Mouse (Mus musculus): ENCODE data around the gene Nacc2.

The Nacc2 gene

DNA sequence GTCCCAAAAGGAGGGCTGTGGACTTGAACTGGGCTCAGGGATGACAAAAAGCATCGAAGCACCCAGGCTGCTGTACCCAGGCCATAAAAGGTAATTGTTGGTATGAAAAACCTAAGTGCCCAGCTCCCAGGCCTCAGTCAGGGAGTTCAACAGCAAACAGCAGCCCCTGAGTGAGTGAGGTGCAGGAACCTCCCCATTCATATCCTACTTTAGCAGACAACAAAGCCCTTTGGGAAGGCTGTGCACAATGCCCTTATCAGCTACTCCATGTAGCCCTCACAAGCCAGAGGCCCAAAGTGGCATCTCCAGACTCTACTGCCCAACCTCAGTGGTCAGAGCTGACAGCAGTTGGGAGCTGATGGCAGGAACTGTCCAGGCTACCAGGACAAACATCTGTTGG, 23.2 kb downstream of the Nacc2 start:
- no peak for DNase-seq (ENCODE audit: low spot score in 2 of 2)

DNA sequence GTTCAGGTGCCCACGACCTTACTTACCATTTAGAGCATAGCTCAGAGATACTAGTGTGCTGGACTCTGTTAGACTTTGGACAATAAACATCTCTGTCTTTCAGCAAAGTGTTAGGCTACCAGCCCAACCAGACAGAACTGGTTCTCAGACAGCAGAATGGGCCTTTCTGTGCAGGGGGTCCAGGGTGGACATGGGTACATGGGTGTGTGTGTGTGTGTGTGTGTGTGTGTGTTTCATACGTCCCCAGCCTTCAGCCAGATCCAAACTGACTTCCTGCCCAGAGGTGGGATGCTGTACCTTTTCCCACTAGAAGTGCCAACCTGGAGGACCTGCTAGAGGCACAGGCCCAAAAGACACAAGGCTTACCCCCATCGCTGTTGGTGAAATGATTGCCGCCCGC, 23.8 kb downstream of the Nacc2 start:
- DNase-seq (ENCODE audit: low spot score in 2 of 2), result no peak

DNA sequence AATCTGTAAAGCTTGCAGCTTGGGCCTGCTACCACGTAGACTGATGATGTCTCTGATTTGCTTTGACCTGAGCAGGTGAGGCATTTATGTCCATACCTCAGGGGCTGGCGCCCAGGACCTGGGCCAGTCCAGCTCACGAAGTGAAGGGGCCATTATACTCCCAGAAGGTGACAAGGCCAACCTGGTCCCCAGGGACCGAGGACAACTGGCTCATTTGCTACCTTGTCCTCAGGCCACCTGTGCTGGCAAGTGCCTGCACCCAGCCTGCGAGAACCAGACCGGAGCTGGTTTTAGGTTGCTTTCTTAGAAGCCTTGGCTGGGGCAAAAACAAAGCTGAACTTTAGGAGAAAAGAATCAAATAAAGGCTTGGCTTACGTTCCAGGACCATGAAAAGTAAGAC, 29.1 kb downstream of the Nacc2 start:
- DNase-seq (ENCODE audit: low spot score in 2 of 2), result no peak

DNA sequence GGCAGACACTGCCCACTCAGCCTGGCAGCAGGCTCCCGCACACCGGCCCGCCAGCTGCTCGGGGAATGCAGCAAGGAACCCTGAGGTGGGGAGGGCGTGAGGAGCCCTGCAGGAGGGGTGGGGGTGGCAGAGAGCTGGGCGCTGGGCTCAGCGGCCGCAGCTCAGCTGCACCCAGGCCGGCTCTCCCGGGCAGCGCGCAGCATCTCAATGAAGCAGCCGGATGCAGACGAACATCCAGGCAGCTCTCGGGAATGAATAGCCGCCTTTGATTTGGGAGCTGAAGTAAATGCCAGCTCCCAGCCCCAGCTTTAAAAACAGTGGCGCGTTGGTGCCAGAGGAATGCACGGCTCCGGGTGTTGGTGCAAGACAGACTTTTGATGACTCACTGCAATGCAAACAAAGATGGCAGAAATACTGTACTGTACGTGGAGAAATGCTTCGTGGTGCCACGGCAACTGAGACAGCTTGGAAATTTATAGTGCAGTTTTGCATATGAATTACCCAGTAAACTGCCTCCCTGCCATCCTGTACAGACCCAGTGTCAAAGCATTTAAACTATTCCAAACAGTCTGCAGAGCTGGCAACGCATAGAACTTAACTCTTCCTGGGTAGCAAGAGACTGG, 31.1 kb downstream of the Nacc2 start:
- DNase-seq (ENCODE audit: low spot score in 2 of 2), result peak; percentile 83 to 87

DNA sequence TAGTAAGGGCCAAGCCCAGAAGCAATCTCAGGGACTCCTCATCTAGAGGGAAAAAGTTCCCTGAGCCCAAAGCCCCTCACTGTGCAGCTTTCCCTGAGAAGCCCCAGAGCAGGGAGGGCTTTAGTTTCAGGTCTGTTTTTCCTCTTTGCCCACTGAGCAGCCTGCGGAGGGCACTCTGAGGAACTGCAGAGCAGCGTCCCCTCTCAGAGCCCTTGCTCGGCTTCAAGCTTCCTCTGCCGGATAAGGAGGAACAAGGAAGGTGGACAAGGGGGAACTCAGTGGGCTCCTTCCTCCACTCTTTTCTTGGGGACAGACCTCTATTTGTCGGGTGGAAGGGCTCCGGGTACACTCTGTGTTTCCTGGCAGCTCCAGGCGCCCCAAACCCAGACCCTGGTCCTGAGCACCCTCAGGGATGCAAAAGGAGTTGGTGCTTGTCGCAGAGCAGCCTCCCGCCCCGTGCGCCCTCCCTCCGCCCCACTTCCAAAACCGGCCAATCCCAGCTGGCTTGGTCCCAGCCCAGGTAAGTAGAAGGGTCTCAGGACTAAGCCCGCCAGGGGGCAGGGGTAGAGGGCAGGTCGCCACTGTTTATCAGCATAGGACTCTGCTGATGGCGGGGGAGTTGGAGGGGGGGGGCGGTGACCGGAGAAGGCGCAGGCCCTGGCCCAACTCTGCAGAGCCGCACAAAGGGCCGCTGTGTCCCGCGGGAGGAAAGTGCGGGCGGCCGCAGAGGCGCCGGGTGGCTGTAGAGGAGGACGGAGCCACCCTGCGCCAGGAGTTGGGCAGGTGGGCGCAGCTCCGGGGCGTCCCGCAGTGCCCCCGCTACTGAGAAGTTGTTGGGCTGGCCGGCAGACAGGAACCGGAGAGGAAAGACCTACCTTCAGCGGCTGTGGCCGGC, 31.9 kb downstream of the Nacc2 start:
- peak in 1 of 2 experiments; percentile 33 for DNase-seq (ENCODE audit: low spot score in 2 of 2)

DNA sequence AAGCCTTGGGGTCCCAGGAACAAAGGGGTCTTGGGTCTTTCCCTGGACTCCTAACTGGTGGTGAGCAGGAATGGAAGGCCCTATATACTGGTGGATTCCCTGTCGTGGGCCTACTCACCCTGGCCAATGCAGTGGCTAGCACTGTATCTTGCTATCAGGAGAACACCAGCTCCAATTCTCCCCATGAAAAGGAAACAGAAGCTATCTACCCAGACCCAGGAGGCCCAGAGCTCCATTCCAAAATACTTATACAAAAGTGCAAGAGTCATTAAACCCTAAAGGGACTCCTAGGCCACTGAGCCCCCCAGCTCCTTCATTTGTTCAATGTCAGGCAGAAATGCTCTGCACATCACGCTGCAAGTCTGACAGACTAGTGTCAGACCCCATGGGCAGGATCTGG, 34.0 kb downstream of the Nacc2 start:
- no peak for DNase-seq (ENCODE audit: low spot score in 2 of 2)

DNA sequence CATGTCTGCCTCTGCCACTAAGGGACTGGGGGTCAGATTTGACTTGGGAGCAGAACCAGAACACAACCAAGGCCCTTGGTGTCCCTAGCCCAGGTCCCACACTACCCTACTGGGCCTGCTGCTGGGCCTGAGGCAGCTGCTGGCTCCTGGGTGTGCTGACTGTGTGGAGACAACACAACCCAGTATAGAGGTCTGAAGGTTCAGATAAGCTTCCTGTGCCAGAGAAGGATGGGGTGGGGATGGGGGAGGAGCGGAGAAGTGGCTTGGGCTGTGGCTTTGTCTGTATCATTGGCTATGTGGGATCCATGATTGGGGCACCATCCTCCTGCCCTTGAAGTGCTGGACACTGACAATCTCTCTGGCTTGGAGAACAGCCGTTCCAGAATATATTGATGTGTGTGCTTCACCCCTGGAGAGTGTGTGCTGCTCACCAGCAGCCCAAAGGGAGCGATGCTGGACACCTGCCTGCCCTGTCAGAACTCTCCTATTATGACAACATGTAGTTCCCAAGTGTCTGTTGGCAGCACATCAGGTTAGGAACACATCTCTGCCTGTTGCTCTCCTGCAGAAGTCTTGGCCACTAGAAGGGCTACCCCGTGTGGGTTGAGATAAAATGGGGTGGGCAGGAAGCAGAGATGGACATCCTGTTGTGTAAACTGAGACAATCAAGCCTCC, 36.0 kb downstream of the Nacc2 start:
- no peak for DNase-seq (ENCODE audit: low spot score in 2 of 2)

DNA sequence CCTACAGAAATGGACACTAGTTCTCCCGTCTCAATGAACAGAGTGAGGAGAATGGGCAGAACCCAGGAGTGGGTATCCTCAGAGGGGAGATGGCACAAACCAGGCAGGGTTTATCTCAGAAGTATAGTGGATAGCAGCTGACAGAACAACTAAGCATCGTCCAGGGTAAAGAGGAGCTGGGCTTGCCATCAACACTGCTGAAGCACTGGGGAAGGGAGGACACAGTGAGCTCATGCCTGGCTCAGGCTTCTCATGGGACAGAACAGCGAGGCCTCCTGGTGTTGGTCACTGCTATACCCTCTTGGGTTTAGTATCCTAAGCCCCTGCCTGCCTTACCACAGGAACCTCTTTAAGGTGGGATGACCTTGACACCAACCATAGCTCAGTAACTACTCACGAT, 36.5 kb downstream of the Nacc2 start:
- no peak for DNase-seq (ENCODE audit: low spot score in 2 of 2)

DNA sequence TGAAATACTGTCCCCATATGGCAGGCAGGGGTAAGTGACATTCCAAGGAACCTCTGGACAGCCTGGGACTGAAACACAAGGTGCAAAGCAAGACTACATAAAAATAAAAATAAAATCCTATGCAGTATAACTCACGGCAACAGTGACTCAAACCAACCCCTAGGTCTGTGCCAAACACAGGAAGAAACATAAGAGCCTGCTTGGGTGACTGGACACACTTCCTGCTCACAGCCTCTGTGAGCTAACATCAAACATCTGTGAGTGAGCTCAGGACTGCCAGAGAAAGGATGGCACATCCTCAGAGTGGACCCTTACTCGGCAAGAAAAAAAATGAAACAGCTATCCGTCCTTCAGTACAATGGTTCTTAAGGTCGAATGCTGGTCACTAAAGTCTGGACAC, 40.1 kb downstream of the Nacc2 start:
- no peak for DNase-seq (ENCODE audit: low spot score in 2 of 2)

DNA sequence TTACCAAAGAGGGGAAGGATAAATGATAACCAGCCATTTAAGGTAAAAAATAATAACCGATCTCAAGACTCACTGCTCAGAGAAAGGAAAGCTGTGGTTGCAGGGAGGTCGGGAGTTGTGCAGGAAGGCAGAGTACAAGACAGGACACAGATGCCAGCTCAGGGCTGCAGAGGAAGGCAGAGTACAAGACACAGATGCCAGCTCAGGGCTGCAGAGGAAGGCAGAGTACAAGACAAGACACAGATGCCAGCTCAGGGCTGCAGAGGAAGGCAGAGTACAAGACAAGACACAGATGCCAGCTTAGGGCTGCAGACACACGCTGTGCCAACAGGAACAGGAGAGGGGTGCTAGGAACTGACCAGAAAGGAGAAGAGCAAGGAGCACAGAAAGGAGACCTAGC, 42.2 kb downstream of the Nacc2 start:
- DNase-seq (ENCODE audit: low spot score in 2 of 2), result no peak

DNA sequence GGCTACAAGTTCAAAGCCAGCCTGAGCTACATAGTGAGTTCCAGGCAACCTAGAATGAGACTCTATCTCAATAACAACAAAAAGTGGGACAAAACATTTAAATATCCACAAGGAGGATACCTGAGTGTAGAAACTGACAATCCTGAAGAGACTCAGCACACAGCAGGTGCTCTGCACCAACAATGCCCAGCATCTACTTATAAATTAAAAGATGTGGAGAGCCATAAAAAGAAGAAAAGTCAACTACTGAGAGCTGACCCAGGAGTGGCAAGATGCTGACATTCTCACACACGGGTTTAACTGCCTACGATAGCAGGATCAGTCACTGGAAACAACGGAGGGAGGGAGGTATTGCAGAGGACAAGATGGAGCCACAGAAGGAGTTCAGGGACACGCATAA, 43.6 kb downstream of the Nacc2 start:
- no peak for DNase-seq (ENCODE audit: low spot score in 2 of 2)

DNA sequence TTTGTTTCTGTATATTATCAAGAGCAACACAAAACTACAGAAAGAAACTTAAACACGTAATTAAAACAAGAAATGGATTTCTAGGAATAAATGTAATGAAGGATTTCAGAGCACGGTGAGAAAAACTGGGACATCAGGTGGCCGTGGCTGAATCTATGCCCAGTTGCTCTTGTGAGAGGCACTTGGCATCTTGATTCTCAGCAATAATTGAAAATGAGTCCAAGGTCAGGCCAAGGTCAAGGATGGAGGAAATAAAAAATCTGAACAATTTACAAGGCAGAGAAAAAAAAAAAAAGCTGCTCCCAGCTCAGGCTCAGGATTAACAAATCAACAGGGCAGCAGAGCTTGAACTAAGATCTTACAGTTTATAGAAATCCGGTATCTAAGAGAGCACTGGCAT, 46.0 kb downstream of the Nacc2 start:
- no peak for DNase-seq (ENCODE audit: low spot score in 2 of 2)

DNA sequence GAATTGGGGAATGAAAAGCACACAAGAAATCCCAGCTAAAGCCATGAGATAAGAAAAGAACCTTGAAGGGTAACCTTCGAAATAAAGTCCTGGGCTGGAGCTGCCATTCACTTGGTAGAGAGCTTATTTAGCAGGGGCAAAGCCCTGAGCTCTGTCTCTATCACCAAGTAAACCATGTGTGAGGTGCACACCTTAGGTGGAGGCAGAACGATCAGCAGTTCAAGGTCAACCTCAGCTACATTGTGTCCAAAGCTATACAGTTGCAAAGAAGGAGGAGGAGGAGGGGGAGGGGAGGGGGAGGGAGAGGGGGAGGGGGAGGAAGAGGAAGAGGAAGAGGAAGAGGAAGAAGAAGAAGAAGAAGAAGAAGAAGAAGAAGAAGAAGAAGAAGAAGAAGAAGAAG, 46.9 kb downstream of the Nacc2 start:
- no peak for DNase-seq (ENCODE audit: low spot score in 2 of 2)

DNA sequence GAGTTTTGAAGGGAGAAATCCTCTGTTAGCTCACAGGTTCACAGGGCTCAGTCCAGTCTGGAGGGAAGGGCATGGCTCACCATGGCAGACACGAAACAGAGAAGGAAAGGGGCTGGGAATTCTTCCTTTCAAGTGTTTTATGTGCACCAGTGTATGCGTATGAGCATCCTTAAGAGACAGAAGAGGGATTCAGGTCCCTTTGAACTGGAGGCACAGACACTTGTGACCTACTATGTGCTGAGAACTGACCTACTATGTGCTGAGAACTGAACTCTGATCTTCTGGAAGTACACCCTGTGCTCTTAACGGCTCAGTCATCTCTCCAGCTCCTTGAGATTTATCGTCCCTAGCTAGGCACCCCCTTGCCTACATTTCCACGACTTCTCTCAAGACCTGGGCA, 48.5 kb downstream of the Nacc2 start:
- DNase-seq (ENCODE audit: low spot score in 2 of 2), result no peak

DNA sequence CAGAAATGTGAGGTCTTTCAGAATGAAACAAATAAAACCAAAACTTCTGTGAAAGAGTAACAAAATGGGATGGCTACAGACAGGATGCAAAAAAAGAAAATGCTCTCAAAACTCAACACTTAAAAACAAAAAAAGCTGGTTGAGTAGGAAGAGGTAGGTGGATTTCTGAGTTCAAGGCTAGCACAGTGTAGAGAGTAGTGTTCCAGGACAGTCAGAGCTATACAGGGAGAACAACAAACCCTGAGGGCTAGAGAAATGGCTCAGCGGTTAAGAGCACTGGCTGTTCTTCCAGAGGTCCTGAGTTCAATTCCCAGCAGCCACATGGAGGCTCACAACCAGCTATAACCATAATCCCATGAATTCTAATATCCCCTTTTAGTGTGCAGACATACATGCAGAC, 54.4 kb downstream of the Nacc2 start:
- DNase-seq (ENCODE audit: low spot score in 2 of 2), result no peak

DNA sequence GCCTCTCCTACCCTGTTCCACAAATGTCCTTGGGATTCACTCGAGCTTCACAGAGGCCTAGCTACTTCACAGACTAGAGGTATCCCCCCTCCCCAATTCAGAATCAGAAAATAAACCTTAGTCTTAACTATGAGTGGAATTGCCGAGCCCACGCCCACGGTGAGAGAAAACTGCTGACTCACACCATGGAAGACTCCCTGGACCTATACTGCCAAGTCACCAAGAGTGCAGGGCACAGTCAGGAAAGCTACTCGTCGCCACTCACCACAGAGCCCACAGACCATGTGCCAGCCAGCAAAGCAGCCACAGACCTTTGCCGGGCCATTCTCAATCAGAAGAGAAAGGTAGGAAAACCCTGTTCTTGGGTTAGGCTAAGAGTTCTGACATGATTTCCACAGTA, 54.8 kb downstream of the Nacc2 start:
- no peak for DNase-seq (ENCODE audit: low spot score in 2 of 2)

DNA sequence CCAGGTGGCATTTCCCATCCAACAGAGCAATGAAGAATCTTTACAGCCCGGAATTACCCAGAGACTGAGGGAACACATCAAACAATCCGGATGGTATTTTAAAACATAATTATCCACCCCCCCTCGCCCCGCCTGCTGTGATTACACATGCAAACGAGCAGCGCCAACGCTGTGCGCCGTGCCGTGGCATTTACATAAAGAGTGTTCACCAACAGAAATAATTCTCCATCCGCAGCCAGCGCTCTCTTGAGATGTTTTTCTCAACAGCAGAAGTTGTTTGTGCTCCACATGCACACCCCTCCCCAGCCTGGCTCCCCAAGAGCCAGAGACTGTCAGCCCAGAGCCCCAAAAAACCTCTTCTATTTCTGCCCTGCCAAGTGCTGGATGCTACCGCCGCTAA, 56.5 kb downstream of the Nacc2 start:
- DNase-seq (ENCODE audit: low spot score in 2 of 2), result peak; percentile 83 to 92

DNA sequence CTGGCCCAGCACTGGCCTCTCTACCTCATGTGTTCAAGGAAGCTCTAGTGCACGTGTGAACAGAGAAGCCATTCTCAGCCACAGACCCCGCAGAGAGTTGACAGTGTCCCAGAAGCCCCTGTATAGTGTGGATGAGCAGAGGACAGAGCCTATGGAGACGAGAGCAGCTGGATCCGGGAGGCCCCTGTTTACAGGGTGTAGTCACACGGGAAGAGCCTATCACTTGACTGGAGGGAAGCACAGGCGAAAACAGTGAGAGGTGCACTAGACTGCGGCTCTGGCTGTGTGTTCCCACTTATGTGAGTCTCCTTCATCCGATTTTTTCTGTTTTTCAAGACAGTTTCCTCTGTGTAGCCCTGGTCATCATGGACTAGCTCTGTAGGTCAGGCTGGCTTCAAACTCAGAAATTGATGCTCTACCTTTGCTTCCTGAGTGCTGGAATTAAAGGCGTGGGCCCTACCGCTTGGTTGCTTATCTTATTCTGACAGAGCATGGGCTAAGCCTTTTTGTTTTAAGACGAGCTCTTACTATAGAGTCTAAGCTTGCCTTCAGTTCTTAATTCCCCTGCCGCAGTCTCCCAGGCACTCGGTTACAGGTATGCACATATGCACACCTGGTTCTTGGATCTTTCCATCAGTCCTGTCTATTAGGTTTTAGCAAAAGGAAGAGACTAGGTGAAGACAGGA, 60.1 kb downstream of the Nacc2 start:
- DNase-seq (ENCODE audit: low spot score in 2 of 2), result no peak

DNA sequence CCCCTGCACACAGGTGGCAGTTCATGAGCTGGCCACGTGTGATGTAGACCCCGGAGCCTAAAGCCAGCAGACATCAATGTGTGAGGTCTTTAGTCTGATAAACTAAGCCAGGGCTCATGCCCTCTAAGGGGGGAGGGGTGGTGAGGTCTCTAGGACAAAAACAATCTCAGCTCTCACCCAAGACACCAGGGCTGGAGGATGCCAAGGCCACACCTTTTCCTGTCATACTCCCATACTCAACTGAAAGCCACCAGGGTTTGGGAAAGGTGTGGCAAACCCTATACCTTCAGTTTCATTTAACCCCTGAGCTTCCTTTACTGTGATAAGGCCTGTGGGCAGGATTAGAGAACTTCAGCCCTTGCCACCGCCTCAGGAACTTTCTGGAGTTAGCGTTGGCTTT, 60.8 kb downstream of the Nacc2 start:
- no peak for DNase-seq (ENCODE audit: low spot score in 2 of 2)

DNA sequence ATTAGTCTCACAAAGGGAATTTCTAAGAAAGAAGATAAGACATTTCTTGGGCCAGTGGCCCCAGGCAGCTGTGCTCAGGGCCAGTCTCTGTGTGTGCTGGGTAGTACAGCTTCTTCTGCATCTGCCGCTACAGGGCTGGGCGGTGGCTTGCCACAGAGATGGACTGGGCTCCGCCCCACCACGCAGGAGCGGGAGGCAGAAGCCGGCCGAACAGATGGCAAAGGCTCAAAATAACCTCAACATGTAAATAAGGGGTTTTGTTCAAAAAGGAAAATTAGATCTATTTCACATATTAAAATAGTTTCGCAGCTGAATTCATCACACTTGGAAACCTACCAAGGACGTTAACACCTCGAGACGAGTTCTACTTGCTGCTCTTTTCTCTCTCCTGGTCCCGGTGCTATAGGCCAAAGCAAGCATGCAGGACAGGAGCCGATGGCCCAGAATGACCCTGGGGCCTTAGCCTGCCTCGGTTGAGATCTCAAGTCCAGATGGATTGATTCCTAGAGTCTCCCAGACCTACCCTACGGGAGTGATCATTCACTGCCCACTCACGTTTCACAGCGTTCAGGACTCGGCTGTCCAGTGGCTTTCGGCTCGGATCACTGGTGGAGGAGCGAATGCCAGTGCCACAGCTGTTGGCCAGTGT, 61.9 kb downstream of the Nacc2 start:
- DNase-seq (ENCODE audit: low spot score in 2 of 2), result peak; percentile 53 to 70

DNA sequence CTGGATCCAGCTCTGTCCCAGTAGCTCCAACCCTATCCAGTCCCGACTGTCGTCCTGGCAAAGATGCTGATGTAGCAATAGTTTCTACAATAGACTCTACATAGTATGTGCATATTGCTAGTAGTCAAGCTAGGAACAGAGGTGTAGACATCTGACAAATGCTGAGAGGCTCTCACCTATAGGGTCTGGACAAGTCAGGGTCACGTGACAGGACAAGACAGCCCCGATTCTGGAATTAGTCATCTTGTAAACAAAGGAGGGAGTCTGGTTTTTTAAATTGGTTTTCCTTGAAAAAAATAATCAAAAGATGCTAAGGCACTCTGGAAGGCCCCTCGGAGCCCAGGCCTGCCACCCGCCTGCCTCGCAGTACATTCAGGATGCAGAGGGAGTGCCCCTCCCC, 66.0 kb downstream of the Nacc2 start:
- no peak for DNase-seq (ENCODE audit: low spot score in 2 of 2)

DNA sequence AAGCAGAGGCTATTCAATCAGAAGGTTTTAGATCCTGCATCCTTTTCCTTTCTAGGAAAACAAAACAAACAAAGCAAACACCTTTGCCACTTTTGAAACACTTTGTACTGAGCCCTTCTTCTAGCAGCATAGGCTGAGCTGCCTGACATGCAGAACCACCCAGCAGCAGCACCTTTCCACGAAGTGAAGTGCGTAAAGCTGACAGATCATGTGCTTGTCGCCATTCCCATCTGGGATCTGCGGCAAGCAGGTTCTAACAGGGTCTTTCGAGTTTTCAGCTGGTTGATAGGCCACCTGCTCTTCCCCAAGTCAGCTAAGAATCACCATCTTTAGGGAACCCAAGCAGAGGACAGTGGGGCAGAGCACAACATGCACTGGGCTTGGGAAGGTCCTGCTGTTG, 66.8 kb downstream of the Nacc2 start:
- DNase-seq (ENCODE audit: low spot score in 2 of 2), result no peak
